Mouse (Mus musculus) stomach, postnatal 0 days (tissue): ENCODE results near the gene Eif3b.

ENCODE experiments used
- CTCF ChIP-seq: IDR thresholded peaks from 2 replicates; pipeline ENCODE4 v1.5.1; 2016; ENCODE audit warnings: antibody characterized with exemption, low read depth, mild to moderate bottlenecking, moderate library complexity
- EP300 ChIP-seq: optimal IDR thresholded peaks from 2 replicates; pipeline ENCODE3; 2016; ENCODE audit warnings: antibody characterized with exemption

DNA sequence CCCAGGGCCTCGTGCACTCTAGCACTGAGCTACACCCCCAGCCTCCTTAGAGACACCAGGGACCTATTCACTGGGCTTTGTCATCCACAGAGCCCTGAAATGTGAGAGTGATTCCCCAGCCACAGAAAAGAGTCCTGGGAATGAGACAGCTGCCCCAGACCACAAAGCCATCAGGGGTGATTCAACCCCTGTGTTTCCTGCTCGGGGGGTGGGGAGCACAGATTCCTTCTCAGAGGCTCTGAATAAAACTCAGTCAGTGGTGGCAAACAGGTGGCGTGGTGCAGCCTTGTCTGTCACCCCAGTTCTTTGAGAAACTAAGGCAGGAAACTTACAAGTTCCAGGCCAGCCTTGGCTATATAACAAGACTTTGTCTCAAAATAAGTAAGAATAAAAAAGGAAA lies 42.3 kb downstream of the Eif3b start:
- TF ChIP-seq CTCF (no peak), EP300 (no peak)
